Mouse (Mus musculus) kidney, postnatal 14 days (tissue): ENCODE measurements around the gene Lancl3.
"Not testable (repeated sequence)": the region's sequence is repeated elsewhere in the genome, so short reads cannot be mapped to it uniquely, and the experiment has no call there.

Experiments
- DNase-seq: peaks from one replicate; pipeline ENCODE4 v3.0.0; 2022; ENCODE audit warnings: mixed read lengths

Lancl3 gene

DNA sequence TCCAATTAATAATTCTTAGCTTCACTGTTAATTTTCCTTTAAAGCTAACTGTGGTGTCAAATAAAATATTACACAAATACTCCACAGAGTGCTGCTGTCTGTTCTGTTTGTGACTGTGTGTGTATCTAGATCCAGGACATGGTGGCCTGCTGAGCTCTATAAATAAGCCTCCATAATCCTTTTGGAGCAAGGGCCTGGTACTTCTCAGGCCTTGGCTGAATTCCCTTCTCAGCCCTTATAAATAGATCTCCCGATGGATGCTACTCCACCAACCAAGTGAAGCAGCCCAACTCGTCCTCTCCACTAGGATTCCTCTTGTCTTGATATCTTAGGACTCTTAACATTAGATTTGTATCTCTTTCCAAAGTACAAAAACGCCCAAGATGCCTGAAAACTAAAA lies 71.4 kb downstream of the Lancl3 start:
- no peak for DNase-seq

DNA sequence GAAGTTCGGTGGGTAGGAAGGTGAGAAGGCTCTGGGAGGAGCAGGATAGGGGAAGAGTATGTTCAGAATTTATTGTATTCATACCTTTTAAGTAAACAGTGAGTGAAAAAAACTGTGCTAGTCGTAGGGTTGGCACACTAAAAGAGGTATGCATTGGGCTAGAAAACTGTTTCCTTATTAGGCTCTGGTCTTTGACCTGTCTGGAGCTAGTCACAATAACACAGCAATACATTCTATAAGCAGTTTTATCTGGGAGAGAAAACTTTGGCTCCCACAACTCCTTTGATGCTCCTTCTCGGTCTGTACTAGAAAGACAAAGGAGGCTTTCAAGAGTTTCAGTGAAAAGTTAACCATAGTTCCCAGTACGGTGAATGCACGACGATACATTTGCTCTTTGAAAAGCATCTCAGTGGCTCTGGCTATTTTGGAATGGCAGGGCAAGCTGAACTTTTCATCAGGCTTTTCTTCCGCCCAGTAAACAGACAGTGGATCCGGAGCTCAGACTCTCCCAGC lies 72.3 kb downstream of the Lancl3 start:
- DNase-seq, result no peak

GRCm38 (mm10) chrX:9272460-9273361 lies 73.0 kb downstream of the Lancl3 start, which contains the start of gene Xk:
Gene Xk (plus strand): TSS chrX:9272756.
- DNase-seq, result peak; percentile 56

DNA sequence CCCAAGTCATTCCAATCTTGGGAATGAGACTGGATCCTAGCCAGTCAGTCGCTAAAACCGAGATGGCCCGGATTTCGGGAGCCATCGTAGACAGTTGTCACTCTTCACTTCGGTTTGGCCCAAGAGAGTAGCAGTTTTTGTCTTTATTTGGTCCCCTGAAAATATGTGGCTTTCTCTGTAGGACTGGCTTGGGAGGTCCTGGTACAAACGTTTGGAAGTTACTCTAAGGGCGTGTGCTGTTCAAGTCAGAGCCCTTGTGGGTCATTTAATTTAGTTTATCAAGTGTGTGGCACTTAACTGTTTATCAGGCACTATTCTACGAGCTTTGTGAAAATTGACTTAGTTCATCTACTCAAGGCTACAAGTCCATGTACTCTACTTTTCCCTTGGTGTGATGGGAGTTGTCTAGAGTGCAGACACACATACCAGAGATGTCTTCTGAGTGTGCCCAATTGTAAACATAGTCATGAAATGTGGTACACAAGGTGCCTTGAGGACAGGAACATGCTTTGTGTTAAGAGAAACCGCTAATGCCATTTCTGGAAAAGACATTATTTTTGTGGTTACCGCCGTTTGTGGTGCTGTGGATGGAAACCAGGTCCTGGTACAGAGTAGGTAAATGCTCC lies 73.8 kb downstream of the Lancl3 start:
- no peak for DNase-seq

DNA sequence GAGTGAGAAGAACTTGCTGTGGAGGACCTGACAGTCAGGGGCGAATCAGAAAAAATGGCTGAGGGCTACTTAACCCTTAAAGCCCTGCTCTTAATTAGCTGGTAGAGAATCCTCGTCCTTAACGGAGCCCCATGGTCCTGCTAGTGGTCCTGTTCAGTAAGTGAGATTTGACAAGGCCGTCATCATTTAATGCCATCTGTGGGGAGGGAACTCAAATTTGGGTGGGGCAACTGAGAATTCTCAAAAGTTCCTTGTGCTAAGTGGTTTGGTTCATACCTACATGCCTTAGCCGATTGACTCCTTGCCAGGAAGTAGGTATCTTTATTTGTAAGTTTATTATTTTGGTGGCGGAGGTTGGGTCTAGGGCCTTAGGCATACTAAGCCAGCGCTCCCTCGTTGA lies 74.6 kb downstream of the Lancl3 start:
- DNase-seq, result no peak

DNA sequence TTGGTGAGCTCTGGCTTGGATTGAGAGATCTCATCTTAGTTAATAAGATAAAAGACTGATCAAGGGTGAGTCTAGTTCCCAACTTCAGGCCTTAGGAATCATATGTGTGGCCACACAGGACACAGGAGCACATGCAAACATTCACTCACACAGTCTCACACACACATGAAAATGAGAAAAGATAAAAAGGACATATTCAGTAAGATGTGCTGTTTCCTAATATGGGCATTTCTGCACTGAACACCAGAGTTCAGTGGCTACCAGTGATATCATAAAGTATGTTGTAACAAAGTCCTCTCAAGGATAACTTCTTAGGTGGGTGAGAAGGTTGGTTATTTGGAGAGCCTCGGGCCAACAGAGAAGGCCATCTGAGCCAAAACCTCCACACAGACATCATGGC lies 83.8 kb downstream of the Lancl3 start, which contains the start of gene H2al1m:
H2al1m (plus strand) TSS at position 301 of the 400 bp plus-strand sequence.
- DNase-seq, result not testable (repeated sequence)

DNA sequence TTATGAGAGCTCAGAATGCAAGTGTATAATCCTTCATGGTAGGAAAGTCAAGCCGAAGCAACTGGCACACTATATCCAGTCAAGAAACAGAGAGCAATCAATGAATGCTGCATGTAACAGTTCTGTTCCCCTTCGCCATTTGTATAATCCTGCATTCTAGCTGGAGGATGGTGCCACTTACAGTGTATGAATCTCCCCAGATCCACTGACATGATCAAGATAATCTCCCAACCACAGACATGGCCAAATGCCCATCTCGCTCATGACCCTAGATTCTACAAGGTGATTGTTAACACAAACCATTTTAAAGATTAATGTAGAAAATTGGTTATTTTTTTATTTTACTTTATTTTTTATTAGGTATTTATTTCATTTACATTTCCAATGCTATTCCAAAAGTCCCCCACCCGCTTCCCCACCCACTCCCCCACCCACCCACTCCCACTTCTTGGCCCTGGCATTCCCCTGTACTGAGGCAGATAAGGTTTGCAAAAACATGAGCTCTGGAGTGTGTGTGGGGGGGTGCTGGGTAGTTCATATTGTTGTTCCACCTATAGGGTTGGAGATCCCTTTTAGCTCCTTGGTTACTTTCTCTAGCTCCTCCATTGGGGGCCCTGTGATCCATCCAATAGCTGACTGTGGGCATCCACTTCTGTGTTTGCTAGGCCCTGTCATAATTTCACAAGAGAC lies 93.6 kb downstream of the Lancl3 start:
- DNase-seq, result not testable (repeated sequence)

GRCm38 (mm10) chrX:9298413-9298864 lies 98.7 kb downstream of the Lancl3 start:
- DNase-seq, result no peak

DNA sequence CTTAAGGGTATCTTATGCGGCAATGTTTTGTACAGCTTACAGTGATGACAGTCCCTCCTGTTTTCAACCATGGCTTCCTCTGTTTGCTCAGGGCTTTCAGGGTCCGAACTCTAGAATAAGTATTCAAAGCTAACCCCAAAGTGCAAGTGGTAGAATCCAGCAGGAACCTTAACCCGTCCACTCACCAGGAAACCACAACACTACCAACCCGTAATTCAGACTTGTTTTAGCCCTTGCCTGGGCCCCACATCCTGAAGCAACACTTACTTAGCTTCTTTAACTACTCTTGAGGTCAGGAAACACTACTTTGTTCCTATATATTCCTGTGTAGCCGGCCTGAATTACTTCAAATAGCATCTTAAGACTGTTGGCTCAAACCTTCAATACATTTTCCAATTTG lies 103.1 kb downstream of the Lancl3 start:
- DNase-seq, result no peak

DNA sequence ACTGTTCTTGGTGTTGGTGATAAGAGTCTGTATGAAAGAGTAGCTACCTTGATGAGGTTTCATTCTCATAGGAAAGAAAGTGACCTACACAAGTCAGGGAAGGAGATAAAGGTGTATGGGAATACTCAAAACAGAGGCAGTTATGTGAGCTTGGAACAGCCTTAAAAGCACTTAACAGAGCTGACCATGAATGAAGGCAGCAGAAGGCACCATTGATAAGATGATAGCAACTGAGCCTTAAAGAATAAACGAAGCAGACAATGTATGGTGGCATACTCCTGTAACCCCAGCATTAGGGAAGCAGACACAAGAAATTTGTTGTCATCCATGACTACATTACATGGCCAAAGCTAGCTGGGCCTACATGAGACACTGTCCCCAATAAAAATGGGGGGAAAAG lies 103.8 kb downstream of the Lancl3 start:
- no peak for DNase-seq

DNA sequence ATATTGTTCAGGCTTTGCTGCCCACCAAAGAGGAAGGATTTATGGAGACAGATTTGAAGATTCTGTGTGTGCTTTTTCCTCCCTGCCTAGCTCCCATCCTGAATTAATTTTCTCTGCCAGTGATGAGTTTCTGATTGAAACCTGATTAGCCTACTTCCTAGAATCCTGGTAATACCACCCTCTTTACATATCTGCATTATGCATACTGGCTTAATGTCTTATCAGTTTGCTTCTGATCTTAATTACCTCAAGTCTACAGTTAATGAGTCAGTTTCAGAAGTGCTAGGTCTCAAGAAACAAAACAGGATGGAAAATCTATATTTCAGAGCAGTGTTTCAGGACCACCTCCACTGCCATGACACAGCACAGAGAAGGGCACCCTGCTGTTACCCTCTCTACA lies 116.8 kb downstream of the Lancl3 start:
- not testable (repeated sequence) for DNase-seq
